Mouse (Mus musculus): Measurements from ENCODE around the gene Fam192a. TPM values are rescaled to one million over a fixed set of nuclear protein-coding genes. Genes with fewer than 3 reads are reported as not detected.

The Fam192a gene
- polyA plus RNA-seq, 1 experiment from 2014 or later, result 58.6 TPM

- Histone ChIP-seq H3K27me3 (ENCODE audit: control insufficient read depth, insufficient read depth, low read length) (no peaks in the 10 kb centered on the region), H3K4me1 (ENCODE audit: control insufficient read depth, insufficient read depth, low read length) (no peaks in the 10 kb centered on the region), H3K9ac (ENCODE audit: low read length) (no peak overlapping the region), H3K9me3 (replicated peaks; ENCODE audit: control insufficient read depth, low read length) (no peaks in the 10 kb centered on the region), H3K27ac (ENCODE audit: low read length) (no peak overlapping the region), H3K4me3 (replicated peaks; ENCODE audit: low read length) (no peak overlapping the region), H3K36me3 (ENCODE audit: control insufficient read depth, insufficient read depth, low read length) (no peaks in the 10 kb centered on the region), H3K4me2 (ENCODE audit: low read depth, low read length) (no peak overlapping the region)
- ATAC-seq (ENCODE audit: insufficient read depth, low FRiP score), result no peak
- 78% methylated on average over 6 of the region's 6 CpGs for WGBS
Observed at GRCm38 (mm10) chr8:94566033-94566432, 35.8 kb downstream of the Fam192a start.

DNA sequence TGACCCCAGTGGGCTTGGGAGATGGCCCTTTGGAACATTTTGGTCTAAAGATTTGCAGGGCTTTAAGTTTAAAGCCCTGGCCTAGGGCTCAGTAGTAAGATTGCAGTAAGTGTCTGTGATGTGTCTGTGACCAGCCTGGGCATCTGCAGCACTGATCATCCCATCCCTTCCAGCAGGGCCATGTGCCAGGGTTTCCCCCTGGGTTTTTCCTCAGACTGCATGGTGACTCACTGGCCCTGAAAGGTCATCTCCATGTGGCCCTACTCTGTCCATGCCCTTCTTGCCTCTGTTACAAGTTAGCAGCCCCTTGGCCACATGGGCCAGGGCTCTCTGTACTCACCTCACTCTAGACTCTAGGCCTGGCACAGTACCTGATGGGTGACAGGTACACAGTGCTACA is 37.4 kb downstream of the Fam192a start:
- Histone ChIP-seq H3K36me3 (ENCODE audit: control insufficient read depth, insufficient read depth, low read length) (no peaks in the 10 kb centered on the region), H3K27me3 (ENCODE audit: control insufficient read depth, insufficient read depth, low read length) (no peaks in the 10 kb centered on the region), H3K27ac (ENCODE audit: low read length) (no peak overlapping the region), H3K4me3 (replicated peaks; ENCODE audit: low read length) (no peak overlapping the region), H3K9ac (ENCODE audit: low read length) (no peak overlapping the region), H3K4me1 (ENCODE audit: control insufficient read depth, insufficient read depth, low read length) (no peaks in the 10 kb centered on the region), H3K4me2 (ENCODE audit: low read depth, low read length) (no peak overlapping the region), H3K9me3 (replicated peaks; ENCODE audit: control insufficient read depth, low read length) (no peaks in the 10 kb centered on the region)
- ATAC-seq (ENCODE audit: insufficient read depth, low FRiP score), result no peak

DNA sequence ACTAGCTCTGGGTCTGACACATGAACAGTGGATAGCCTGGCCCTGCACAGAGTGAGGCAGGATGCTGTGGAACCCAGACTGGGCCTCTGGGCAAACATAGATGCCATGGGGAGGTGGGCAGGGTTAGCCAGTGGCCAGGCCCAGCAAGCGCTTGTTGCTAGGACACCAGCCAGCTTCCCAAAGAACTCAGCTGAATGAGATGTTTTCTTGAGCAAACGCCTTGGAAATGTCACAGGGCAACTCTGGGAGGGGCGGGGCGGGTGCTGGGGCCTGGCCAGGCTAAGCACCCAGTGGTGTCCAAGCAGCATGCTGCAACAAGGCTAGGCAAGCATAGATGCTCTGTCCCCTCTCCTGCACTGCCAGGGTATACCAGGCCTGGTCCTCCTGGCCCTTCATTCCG is 40.5 kb downstream of the Fam192a start:
- no peak for ATAC-seq (ENCODE audit: insufficient read depth, low FRiP score)
- Histone ChIP-seq H3K27me3 (ENCODE audit: control insufficient read depth, insufficient read depth, low read length) (no peaks in the 10 kb centered on the region), H3K4me2 (ENCODE audit: low read depth, low read length) (no peak overlapping the region), H3K4me1 (ENCODE audit: control insufficient read depth, insufficient read depth, low read length) (no peaks in the 10 kb centered on the region), H3K9me3 (replicated peaks; ENCODE audit: control insufficient read depth, low read length) (no peaks in the 10 kb centered on the region), H3K9ac (ENCODE audit: low read length) (no peak overlapping the region), H3K36me3 (ENCODE audit: control insufficient read depth, insufficient read depth, low read length) (no peaks in the 10 kb centered on the region), H3K27ac (ENCODE audit: low read length) (no peak overlapping the region), H3K4me3 (replicated peaks; ENCODE audit: low read length) (no peak overlapping the region)
- 58% methylated on average over 5 of the region's 5 CpGs for WGBS

GRCm38 (mm10) chr8:94557281-94557680 is 44.5 kb downstream of the Fam192a start:
- H3K4me3 ChIP-seq (replicated peaks; ENCODE audit: low read length), result no peak overlapping the region
- no peaks in the 10 kb centered on the region for H3K4me1 ChIP-seq (ENCODE audit: control insufficient read depth, insufficient read depth, low read length)
- H3K36me3 ChIP-seq (ENCODE audit: control insufficient read depth, insufficient read depth, low read length), result no peaks in the 10 kb centered on the region
- H3K9me3 ChIP-seq (replicated peaks; ENCODE audit: control insufficient read depth, low read length), result no peaks in the 10 kb centered on the region
- H3K4me2 ChIP-seq (ENCODE audit: low read depth, low read length), result no peak overlapping the region
- no peak overlapping the region for H3K27ac ChIP-seq (ENCODE audit: low read length)
- H3K9ac ChIP-seq (ENCODE audit: low read length), result no peak overlapping the region
- no peaks in the 10 kb centered on the region for H3K27me3 ChIP-seq (ENCODE audit: control insufficient read depth, insufficient read depth, low read length)
- 70% methylated on average over 3 of the region's 3 CpGs for WGBS
- no peak for ATAC-seq (ENCODE audit: insufficient read depth, low FRiP score)

DNA sequence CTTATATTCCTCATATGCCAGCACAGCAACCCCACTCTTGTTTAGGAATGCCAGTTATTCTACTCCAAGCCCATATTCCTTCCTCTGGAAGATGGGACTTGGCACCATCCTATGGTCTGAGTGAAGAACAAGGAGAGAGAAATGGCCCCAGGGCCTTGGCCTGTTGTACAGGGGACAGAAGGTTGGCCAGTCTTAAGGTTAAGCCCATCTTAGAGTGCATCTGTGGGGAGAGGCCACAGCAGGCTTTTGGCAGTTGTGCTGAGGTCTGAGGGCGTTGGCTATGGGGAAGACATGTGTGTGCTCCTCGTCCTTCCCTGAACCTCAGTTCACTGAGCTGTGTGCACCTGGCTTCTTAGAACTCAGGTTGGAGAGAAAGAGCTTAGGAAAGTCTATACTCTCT is 49.1 kb downstream of the Fam192a start:
- Histone ChIP-seq H3K4me3 (replicated peaks; ENCODE audit: low read length) (no peak overlapping the region), H3K9me3 (replicated peaks; ENCODE audit: control insufficient read depth, low read length) (no peaks in the 10 kb centered on the region), H3K36me3 (ENCODE audit: control insufficient read depth, insufficient read depth, low read length) (no peaks in the 10 kb centered on the region), H3K9ac (ENCODE audit: low read length) (no peak overlapping the region), H3K4me1 (ENCODE audit: control insufficient read depth, insufficient read depth, low read length) (no peaks in the 10 kb centered on the region), H3K27me3 (ENCODE audit: control insufficient read depth, insufficient read depth, low read length) (no peaks in the 10 kb centered on the region), H3K27ac (ENCODE audit: low read length) (no peak overlapping the region), H3K4me2 (ENCODE audit: low read depth, low read length) (no peak overlapping the region)
- no peak for ATAC-seq (ENCODE audit: insufficient read depth, low FRiP score)
- WGBS, result 82% methylated on average over 2 of the region's 2 CpGs

GRCm38 (mm10) chr8:94551471-94552422 is 50.0 kb downstream of the Fam192a start:
- H3K27ac ChIP-seq (ENCODE audit: low read length), result no peak overlapping the region
- H3K9me3 ChIP-seq (replicated peaks; ENCODE audit: control insufficient read depth, low read length), result no peaks in the 10 kb centered on the region
- H3K27me3 ChIP-seq (ENCODE audit: control insufficient read depth, insufficient read depth, low read length), result no peaks in the 10 kb centered on the region
- H3K4me1 ChIP-seq (ENCODE audit: control insufficient read depth, insufficient read depth, low read length), result no peaks in the 10 kb centered on the region
- H3K36me3 ChIP-seq (ENCODE audit: control insufficient read depth, insufficient read depth, low read length), result no peaks in the 10 kb centered on the region
- ATAC-seq (ENCODE audit: insufficient read depth, low FRiP score), result peak; percentile 33; the same call in 1 of the 2 replicates
- H3K9ac ChIP-seq (ENCODE audit: low read length), result no peak overlapping the region
- H3K4me2 ChIP-seq (ENCODE audit: low read depth, low read length), result no peak overlapping the region
- 59% methylated on average over 17 of the region's 17 CpGs for WGBS
- H3K4me3 ChIP-seq (replicated peaks; ENCODE audit: low read length), result no peak overlapping the region

DNA sequence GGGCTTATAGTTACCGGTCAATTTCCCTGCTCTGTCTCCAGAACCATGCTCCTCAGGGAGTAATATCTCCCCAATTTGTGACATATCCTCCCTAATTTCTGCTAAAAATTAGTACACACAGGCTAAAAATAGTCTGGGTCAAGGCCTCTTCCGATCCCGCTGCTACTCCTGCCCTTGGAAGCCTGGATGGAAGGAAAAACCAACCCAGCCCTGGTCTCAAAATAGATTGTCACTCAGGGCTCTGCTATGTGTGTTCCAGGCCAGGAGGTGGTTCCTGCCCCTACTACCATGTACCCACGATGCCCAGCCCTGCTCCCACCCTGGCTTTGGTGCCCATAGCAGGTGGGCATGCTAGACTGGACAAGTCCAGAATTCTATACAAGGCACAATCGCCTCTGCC is 51.8 kb downstream of the Fam192a start:
- no peaks in the 10 kb centered on the region for H3K4me1 ChIP-seq (ENCODE audit: control insufficient read depth, insufficient read depth, low read length)
- no peak for ATAC-seq (ENCODE audit: insufficient read depth, low FRiP score)
- no peaks in the 10 kb centered on the region for H3K9me3 ChIP-seq (replicated peaks; ENCODE audit: control insufficient read depth, low read length)
- H3K4me3 ChIP-seq (replicated peaks; ENCODE audit: low read length), result no peak overlapping the region
- H3K27ac ChIP-seq (ENCODE audit: low read length), result no peak overlapping the region
- H3K9ac ChIP-seq (ENCODE audit: low read length), result no peak overlapping the region; the same call in 1 of the 2 replicates
- no peaks in the 10 kb centered on the region for H3K36me3 ChIP-seq (ENCODE audit: control insufficient read depth, insufficient read depth, low read length)
- WGBS, result 83% methylated on average over 5 of the region's 5 CpGs
- no peak overlapping the region for H3K4me2 ChIP-seq (ENCODE audit: low read depth, low read length)
- no peaks in the 10 kb centered on the region for H3K27me3 ChIP-seq (ENCODE audit: control insufficient read depth, insufficient read depth, low read length)

GRCm38 (mm10) chr8:94549482-94549881 is 52.3 kb downstream of the Fam192a start:
- no peaks in the 10 kb centered on the region for H3K36me3 ChIP-seq (ENCODE audit: control insufficient read depth, insufficient read depth, low read length)
- H3K4me3 ChIP-seq (replicated peaks; ENCODE audit: low read length), result no peak overlapping the region
- ATAC-seq (ENCODE audit: insufficient read depth, low FRiP score), result no peak
- no peaks in the 10 kb centered on the region for H3K9me3 ChIP-seq (replicated peaks; ENCODE audit: control insufficient read depth, low read length)
- 58% methylated on average over 5 of the region's 5 CpGs for WGBS
- no peaks in the 10 kb centered on the region for H3K4me1 ChIP-seq (ENCODE audit: control insufficient read depth, insufficient read depth, low read length)
- H3K4me2 ChIP-seq (ENCODE audit: low read depth, low read length), result no peak overlapping the region
- no peaks in the 10 kb centered on the region for H3K27me3 ChIP-seq (ENCODE audit: control insufficient read depth, insufficient read depth, low read length)
- no peak overlapping the region for H3K9ac ChIP-seq (ENCODE audit: low read length)
- H3K27ac ChIP-seq (ENCODE audit: low read length), result 0 out of 2 replicates have a peak overlapping the region, but pooled peaks have one; percentile 26

DNA sequence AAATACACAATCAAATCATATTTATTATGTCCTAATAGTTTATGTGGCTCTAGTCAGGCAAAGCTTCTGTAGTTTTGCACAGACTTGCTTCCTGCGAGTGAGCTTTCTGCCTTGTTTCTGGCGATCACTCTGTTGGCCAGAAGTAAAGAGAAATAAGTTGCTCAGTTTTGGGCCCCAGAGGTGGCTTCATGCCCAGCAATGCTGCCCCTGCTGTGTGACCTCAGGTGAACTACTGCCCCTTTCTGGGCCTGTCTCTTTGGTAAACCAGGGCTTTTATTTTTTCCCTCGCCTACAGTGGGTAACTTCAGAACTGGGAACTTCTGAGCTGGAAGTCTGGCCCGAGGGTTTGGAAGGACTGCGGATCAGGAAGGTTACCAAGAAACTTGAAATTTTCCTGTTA is 52.8 kb downstream of the Fam192a start:
- Histone ChIP-seq H3K4me1 (ENCODE audit: control insufficient read depth, insufficient read depth, low read length) (no peaks in the 10 kb centered on the region), H3K9me3 (replicated peaks; ENCODE audit: control insufficient read depth, low read length) (no peaks in the 10 kb centered on the region), H3K4me3 (replicated peaks; ENCODE audit: low read length) (no peak overlapping the region), H3K9ac (ENCODE audit: low read length) (no peak overlapping the region), H3K27ac (ENCODE audit: low read length) (no peak overlapping the region), H3K4me2 (ENCODE audit: low read depth, low read length) (no peak overlapping the region), H3K27me3 (ENCODE audit: control insufficient read depth, insufficient read depth, low read length) (no peaks in the 10 kb centered on the region), H3K36me3 (ENCODE audit: control insufficient read depth, insufficient read depth, low read length) (no peaks in the 10 kb centered on the region)
- WGBS, result 70% methylated on average over 5 of the region's 5 CpGs
- ATAC-seq (ENCODE audit: insufficient read depth, low FRiP score), result no peak
